ENCODE assay signal across 8 mouse cellular contexts in genomic region chr13:67107681-67108080, GRCm38 (mm10). TPM values are rescaled to one million over a fixed set of nuclear protein-coding genes. Genes with fewer than 3 reads are reported as not detected.
DNase-seq lines count a peak whose midpoint lies in the region; ATAC-seq lines count a peak whose summit lies in the region.

No protein-coding gene starts in this region.

- peak overlapping the region; percentile 77 for H3K4me2 ChIP-seq in lung, embryonic 15.5 days
- H3K4me2 ChIP-seq in limb, embryonic 15.5 days = peak overlapping the region; percentile 76
- H3K4me2 ChIP-seq in stomach, embryonic 14.5 days (replicated peaks; ENCODE audit: low read depth, low read length) = peak overlapping the region; percentile 52

- 45% methylated on average over 9 of the region's 9 CpGs for WGBS in lung, embryonic 15.5 days
- 73% methylated on average over 9 of the region's 9 CpGs for WGBS in forebrain, embryonic 10.5 days
- 53% methylated on average over 9 of the region's 9 CpGs for WGBS in limb, embryonic 15.5 days
- 41% methylated on average over 9 of the region's 9 CpGs for WGBS in stomach, embryonic 14.5 days

- peak overlapping the region; percentile 70 for H3K4me3 ChIP-seq in lung, embryonic 15.5 days
- peak overlapping the region; percentile 67 for H3K4me3 ChIP-seq in forebrain, embryonic 10.5 days
- H3K4me3 ChIP-seq in limb, embryonic 15.5 days = peak overlapping the region; percentile 67
- H3K4me3 ChIP-seq in stomach, embryonic 14.5 days (ENCODE audit: low read depth, low read length) = peak overlapping the region; percentile 48

- peaks cover 9% of the 10 kb centered on the region for H3K36me3 ChIP-seq in lung, embryonic 15.5 days
- peaks cover 13% of the 10 kb centered on the region for H3K36me3 ChIP-seq in forebrain, embryonic 10.5 days (replicated peaks)
- peaks cover 9% of the 10 kb centered on the region for H3K36me3 ChIP-seq in limb, embryonic 15.5 days
- H3K36me3 ChIP-seq in stomach, embryonic 14.5 days (ENCODE audit: control insufficient read depth, insufficient read depth, low read length) = no peaks in the 10 kb centered on the region; the same call in 1 of the 2 replicates

- DNase-seq in lung, postnatal 10 days = no peak
- DNase-seq in forebrain, embryonic 10.5 days (ENCODE audit: extremely low spot score, low spot score) = no peak
- no peak for DNase-seq in T-cell, adult 2 months (ENCODE audit: low spot score)
- DNase-seq in right cerebral cortex, adult 2 months (ENCODE audit: low spot score in 2 of 2) = no peak
- no peak for DNase-seq in yolk sac, embryonic 10.5 days (ENCODE audit: low spot score)

- ATAC-seq in lung, embryonic 15.5 days (ENCODE audit: borderline replicate concordance, extremely low read depth, low FRiP score, low TSS enrichment) = no peak
- ATAC-seq in limb, embryonic 15.5 days (ENCODE audit: insufficient number of reproducible peaks, low FRiP score, low TSS enrichment, low read depth) = no peak
- ATAC-seq in stomach, embryonic 14.5 days (ENCODE audit: insufficient number of reproducible peaks, insufficient read depth, low FRiP score, low read depth) = no peak

- H3K9ac ChIP-seq in lung, embryonic 15.5 days = peak overlapping the region; percentile 76
- H3K9ac ChIP-seq in limb, embryonic 15.5 days = peak overlapping the region; percentile 81
- H3K9ac ChIP-seq in stomach, embryonic 14.5 days (replicated peaks; ENCODE audit: low read depth, low read length) = peak overlapping the region; percentile 60

- no peaks in the 10 kb centered on the region for H3K9me3 ChIP-seq in lung, embryonic 15.5 days
- peaks cover 14% of the 10 kb centered on the region for H3K9me3 ChIP-seq in forebrain, embryonic 10.5 days
- no peaks in the 10 kb centered on the region; the same call in 1 of the 2 replicates for H3K9me3 ChIP-seq in limb, embryonic 15.5 days
- no peaks in the 10 kb centered on the region for H3K9me3 ChIP-seq in stomach, embryonic 14.5 days (ENCODE audit: control insufficient read depth, low read depth, low read length)

- H3K27ac ChIP-seq in lung, embryonic 15.5 days = peak overlapping the region; percentile 92
- peak overlapping the region; percentile 87 for H3K27ac ChIP-seq in forebrain, embryonic 10.5 days
- peak overlapping the region; percentile 95 for H3K27ac ChIP-seq in limb, embryonic 15.5 days
- peak overlapping the region; percentile 58 for H3K27ac ChIP-seq in stomach, embryonic 14.5 days (ENCODE audit: low read length)

- peaks cover 8% of the 10 kb centered on the region for H3K4me1 ChIP-seq in lung, embryonic 15.5 days
- H3K4me1 ChIP-seq in forebrain, embryonic 10.5 days = peaks cover 13% of the 10 kb centered on the region
- H3K4me1 ChIP-seq in limb, embryonic 15.5 days = peaks cover 9% of the 10 kb centered on the region
- 0 out of 2 replicates have a peak, but pooled peaks cover 4% of the 10 kb centered on the region for H3K4me1 ChIP-seq in stomach, embryonic 14.5 days (ENCODE audit: control insufficient read depth, insufficient read depth, low read length)

- H3K27me3 ChIP-seq in lung, embryonic 15.5 days = no peaks in the 10 kb centered on the region
- H3K27me3 ChIP-seq in forebrain, embryonic 10.5 days (ENCODE audit: poor library complexity, severe bottlenecking) = no peaks in the 10 kb centered on the region
- no peaks in the 10 kb centered on the region for H3K27me3 ChIP-seq in limb, embryonic 15.5 days
- no peaks in the 10 kb centered on the region for H3K27me3 ChIP-seq in stomach, embryonic 14.5 days (ENCODE audit: control insufficient read depth, insufficient read depth, low read length)

RNA-seq across cellular contexts. Expression of gene Gm28557, which starts 0.7 kb away (rescaled TPM):
- polyA plus RNA-seq in lung, embryonic 15.5 days (2015; fragmentation: Nextera tagmentation; extraction: Ambion mirVana) = 3.4 and 3.5 TPM in 2 replicates
- 2.7 and 2.8 TPM in 2 replicates for polyA plus RNA-seq in forebrain, embryonic 10.5 days (2016; fragmentation: Nextera tagmentation; extraction: Ambion mirVana)
- polyA plus RNA-seq in limb, embryonic 15.5 days (2015; fragmentation: Nextera tagmentation; extraction: Ambion mirVana) = 2.5 and 3.0 TPM in 2 replicates
- polyA plus RNA-seq in stomach, embryonic 14.5 days (2014; fragmentation: Nextera tagmentation; extraction: Ambion mirVana) = 4.1 and 4.5 TPM in 2 replicates

RNA-seq across cellular contexts. Expression of gene Rslcan18, which starts 8.4 kb away (rescaled TPM):
- polyA plus RNA-seq in lung, embryonic 15.5 days (2015; fragmentation: Nextera tagmentation; extraction: Ambion mirVana) = 0.16 and 0.39 TPM in 2 replicates
- 0.07 and 0.22 TPM in 2 replicates for polyA plus RNA-seq in forebrain, embryonic 10.5 days (2016; fragmentation: Nextera tagmentation; extraction: Ambion mirVana)
- 0.08 and 0.27 TPM in 2 replicates for polyA plus RNA-seq in limb, embryonic 15.5 days (2015; fragmentation: Nextera tagmentation; extraction: Ambion mirVana)
- polyA plus RNA-seq in stomach, embryonic 14.5 days (2014; fragmentation: Nextera tagmentation; extraction: Ambion mirVana) = 0.51 and 0.64 TPM in 2 replicates

RNA-seq across cellular contexts. Expression of gene Zfp708, which starts 9.9 kb away (rescaled TPM):
- polyA plus RNA-seq in lung, embryonic 15.5 days (2015; fragmentation: Nextera tagmentation; extraction: Ambion mirVana) = 5.0 and 5.5 TPM in 2 replicates
- polyA plus RNA-seq in forebrain, embryonic 10.5 days (2016; fragmentation: Nextera tagmentation; extraction: Ambion mirVana) = 6.6 and 6.7 TPM in 2 replicates
- 5.1 and 5.9 TPM in 2 replicates for polyA plus RNA-seq in limb, embryonic 15.5 days (2015; fragmentation: Nextera tagmentation; extraction: Ambion mirVana)
- 6.6 and 7.6 TPM in 2 replicates for polyA plus RNA-seq in stomach, embryonic 14.5 days (2014; fragmentation: Nextera tagmentation; extraction: Ambion mirVana)

RNA-seq across cellular contexts. Expression of gene Zfp759, which starts 13.8 kb away (rescaled TPM):
- polyA plus RNA-seq in lung, embryonic 15.5 days (2015; fragmentation: Nextera tagmentation; extraction: Ambion mirVana) = 1.9 TPM in 2 replicates
- 2.2 TPM in 2 replicates for polyA plus RNA-seq in forebrain, embryonic 10.5 days (2016; fragmentation: Nextera tagmentation; extraction: Ambion mirVana)
- 2.0 and 2.3 TPM in 2 replicates for polyA plus RNA-seq in limb, embryonic 15.5 days (2015; fragmentation: Nextera tagmentation; extraction: Ambion mirVana)
- 2.3 and 3.0 TPM in 2 replicates for polyA plus RNA-seq in stomach, embryonic 14.5 days (2014; fragmentation: Nextera tagmentation; extraction: Ambion mirVana)

RNA-seq across cellular contexts. Expression of gene Zfp712, which starts 46.7 kb away (rescaled TPM):
- 3.7 TPM in 2 replicates for polyA plus RNA-seq in lung, embryonic 15.5 days (2015; fragmentation: Nextera tagmentation; extraction: Ambion mirVana)
- polyA plus RNA-seq in forebrain, embryonic 10.5 days (2016; fragmentation: Nextera tagmentation; extraction: Ambion mirVana) = 3.7 and 4.1 TPM in 2 replicates
- polyA plus RNA-seq in limb, embryonic 15.5 days (2015; fragmentation: Nextera tagmentation; extraction: Ambion mirVana) = 4.0 and 4.5 TPM in 2 replicates
- 4.8 and 5.0 TPM in 2 replicates for polyA plus RNA-seq in stomach, embryonic 14.5 days (2014; fragmentation: Nextera tagmentation; extraction: Ambion mirVana)
